Mouse (Mus musculus): Measurements from ENCODE around the gene Rin1.

Rin1 gene

DNA sequence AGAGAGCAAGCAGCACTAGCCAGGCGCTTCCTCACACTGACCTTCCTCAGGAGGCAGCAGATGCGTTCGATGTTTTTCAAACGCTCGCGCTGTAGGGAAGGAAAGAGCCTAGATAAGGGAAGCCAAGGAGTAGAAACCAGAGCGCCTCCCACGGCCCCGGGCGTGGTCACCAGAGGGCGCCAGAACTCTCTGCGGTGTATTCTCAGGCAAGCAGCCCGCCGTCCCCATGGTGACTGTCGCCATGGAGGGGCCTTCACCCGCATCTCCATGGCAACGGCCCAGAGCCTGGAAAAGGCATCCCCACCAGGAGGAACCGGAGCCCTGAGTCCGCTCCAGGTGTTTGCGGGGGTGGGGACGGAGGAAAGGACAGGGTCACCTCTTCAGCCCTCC, 44.0 kb downstream of the Rin1 start:
- DNase-seq (ENCODE audit: low read depth, low spot score) = peak; percentile 95

GRCm38 (mm10) chr19:5094746-5095417, 44.6 kb downstream of the Rin1 start:
- DNase-seq (ENCODE audit: low read depth, low spot score) = no peak

DNA sequence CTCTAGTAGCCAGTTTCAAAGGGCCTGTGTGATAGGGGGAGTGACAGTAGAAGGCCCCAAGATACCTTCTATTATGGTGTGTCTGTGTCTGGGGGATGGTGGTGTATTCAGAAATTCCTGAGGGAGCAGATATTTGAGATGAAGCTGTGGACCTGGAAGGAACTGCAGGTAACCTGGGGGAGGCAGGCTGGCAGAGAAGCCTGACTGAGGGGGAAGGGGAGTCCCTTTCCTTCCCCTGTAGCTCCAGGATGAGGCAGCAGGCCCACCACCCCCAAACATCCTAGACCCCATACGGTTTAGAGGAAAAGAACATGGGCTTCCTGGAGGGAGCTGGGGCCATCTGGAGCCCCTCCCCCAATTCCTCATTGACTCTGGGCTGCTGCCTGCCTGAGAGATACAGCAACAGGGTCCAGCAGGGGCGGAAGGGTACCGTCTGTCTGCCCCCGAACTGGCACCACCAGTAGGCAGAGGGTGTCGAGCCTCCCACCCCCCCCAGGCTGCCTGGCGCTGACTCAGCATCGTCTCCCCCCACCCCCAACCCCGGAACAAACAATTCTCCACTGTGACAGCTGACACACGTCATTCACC, 45.7 kb downstream of the Rin1 start:
- DNase-seq (ENCODE audit: low read depth, low spot score) = no peak

DNA sequence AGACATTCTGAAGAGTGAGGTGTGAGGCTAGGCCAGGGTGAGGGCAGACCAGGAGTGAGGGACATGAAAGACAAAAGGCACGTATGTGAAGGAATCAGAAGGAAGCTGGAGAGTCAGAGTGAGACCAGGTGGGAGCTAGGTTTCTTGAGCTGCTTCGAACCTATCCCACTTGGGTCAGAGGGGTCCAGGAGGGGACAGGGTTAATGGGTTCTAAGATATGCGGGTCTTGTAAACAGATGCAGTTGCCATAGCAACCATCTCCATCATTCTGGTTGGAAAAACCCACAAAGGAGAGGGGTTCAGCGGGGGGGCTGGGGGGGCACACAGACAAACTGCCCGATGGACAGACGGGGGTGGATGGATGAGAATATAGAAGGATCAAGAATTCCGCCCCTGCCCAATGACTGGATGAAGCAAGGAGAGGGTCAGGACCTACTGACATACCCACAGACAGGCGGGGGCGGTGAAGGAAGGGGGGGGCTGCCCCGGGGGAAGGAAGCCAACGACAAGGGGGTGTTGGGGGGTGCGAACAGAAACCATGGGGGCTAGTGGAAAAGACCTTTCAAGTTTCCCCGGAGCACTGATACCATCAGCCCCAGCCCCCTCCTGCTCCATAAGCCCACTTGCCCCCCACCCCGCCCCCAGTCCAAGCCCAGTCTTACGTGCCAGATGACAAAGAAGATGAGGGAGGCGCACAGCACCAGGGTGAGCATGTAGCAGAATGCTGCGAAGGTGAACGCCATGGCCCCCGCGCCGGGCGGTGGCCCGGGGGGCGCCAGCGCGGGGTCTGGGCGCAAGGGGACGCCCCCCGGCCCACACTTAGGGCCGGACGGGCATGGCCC, 47.5 kb downstream of the Rin1 start:
- no peak for DNase-seq (ENCODE audit: low read depth, low spot score)

DNA sequence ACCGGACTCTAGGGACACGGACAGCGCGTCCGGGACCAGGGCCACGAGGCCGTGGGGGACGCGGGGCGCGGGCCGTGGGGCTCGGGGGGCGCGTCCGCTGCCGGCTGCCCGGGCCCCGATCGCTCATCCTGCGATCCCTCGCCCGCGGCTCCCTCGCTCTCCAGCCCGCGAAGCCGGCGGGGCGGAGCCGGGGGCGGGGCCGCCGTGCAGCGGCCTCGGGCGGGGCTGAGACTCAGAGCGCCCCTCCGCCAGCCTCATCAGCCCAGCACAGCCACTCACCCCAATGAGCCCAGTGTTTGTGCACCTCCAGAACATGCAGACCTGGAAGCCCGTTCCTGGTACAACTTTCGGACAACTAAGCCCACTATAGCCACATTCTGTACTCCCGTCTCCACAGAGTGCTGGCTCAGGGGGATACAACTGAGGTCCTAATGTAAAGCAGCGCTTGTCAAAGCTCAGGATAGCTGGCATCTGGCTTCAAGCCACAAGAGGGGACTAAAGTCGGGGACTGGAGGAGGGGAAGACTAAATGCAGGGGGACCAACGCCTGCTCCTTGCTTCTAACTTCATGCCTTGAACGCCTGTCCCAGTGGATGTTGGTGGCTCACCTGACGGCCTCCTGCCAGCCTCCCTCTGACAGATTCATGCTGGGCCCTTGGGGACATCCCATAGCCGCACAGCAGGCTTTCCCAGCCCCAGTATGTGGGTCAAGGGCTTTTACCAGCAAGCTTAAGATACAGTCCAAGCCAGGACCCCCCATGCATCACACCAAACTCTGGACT, 48.3 kb downstream of the Rin1 start, which contains the start of gene Cnih2:
Gene Cnih2 (minus strand): TSS at position 159 of the 781 bp plus-strand sequence.
- DNase-seq (ENCODE audit: low read depth, low spot score) = no peak

- DNase-seq (ENCODE audit: low read depth, low spot score) = no peak
Measured at GRCm38 (mm10) chr19:5106074-5106473, 55.8 kb downstream of the Rin1 start.
